Mouse (Mus musculus) forelimb bud, embryonic 11.5 days (tissue): Measurements from ENCODE around the gene Cadm1.
A peak's percentile ranks its signal among the peaks of the same experiment; 100 is the strongest.

Experiments
- DNase-seq: peaks from one replicate; pipeline ENCODE4 v3.0.0-alpha.2; 2012; ENCODE audit warnings: low read depth, low spot score

Gene Cadm1

DNA sequence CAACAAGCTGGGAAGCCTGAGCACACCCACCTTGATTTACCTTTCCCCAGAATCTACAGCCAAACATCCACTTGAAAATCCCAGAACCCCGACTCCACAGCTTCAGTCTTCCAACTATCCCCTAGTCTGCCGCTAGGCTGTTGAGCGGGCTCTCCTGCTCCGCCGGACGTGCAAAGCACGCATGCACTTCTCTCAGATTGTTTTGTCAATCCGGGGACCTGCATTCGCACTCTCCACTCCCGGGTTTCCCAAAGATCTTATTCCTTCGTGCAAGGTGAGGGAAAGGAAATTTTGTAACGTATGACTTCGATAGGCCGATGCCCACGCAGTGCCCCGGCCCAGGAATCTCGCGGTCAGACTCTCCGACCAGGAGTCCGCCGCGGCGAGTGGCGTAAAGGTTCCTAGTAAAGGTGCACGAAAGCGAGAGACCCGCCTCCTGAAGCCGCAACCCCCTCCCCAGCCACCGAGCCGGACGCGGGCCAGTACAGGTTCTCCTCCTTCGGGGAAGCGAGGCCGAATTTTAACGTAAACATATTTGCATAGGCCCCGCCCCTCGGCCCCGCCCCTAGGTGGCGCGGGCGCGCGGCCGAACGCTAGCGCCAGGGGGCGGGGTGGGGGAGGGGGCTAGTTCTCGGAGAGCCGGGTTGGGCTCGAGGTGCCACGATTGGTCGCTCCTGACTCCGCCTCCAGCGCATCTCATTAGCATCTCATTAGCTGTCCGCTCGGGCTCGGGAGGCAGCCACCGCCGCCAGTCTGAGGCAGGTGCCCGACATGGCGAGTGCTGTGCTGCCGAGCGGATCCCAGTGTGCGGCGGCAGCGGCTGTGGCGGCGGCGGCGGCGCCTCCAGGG, at the start of gene Cadm1:
TSS of gene Cadm1 (plus strand) at position 572 of the 849 bp plus-strand sequence.
- peak; percentile 98 for DNase-seq

DNA sequence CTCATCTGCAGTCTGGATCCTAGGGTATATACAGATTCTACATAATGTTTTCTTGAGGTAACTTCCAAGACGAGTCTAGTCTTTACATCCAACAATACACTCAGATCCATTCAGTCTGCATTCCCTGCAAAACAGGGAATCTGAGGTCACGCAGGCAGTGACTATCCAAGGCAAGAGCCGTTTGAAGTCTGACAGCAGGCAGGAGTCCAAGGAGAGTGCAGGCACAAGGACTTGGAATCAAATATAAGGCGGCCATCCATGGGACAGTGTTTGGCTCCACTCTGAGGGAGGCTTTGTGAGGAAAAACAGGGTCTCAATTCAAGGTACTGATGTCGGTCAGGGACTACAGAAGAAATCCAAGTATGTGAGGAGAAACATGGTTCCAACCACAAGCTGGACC, 45.5 kb upstream of the Cadm1 start:
- no peak for DNase-seq

DNA sequence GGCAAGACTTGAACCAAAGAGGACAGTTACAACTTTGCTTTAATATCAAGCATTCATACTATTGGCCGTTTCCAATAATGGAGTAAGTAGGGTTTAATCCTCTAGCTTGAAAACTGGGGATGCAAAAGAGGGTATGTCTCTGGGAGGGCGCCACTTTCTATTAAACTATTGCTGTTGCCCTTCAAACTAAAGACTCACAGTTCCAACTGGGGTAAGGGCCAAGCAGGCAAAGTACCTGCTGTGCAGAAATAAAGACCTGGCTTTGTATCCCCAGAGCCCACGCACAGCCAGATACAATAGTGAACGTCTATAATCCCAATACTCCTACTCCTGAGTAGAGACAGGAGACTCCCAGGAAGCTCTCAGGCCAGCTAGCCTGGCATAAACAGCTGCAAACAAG, 44.8 kb upstream of the Cadm1 start:
- DNase-seq = no peak

DNA sequence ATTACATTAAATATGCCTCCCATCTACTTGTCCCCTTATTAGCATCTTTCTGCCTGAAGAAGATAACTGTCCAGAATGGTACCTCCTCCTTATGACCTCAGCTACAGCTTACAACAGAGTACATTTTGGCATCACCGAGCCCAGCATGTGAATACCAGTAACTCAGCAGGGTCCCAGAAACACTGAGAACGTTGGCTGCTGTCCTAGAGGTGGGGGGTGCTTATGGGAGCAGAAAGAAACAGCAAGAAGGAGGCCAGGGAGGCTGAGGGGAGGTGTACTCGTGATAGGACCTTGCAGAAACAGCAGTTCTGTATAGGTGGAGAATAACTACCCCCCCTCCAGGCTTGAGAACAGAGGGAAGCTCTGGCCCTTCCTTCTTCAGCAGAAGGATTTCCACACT, 30.2 kb upstream of the Cadm1 start:
- DNase-seq = no peak

DNA sequence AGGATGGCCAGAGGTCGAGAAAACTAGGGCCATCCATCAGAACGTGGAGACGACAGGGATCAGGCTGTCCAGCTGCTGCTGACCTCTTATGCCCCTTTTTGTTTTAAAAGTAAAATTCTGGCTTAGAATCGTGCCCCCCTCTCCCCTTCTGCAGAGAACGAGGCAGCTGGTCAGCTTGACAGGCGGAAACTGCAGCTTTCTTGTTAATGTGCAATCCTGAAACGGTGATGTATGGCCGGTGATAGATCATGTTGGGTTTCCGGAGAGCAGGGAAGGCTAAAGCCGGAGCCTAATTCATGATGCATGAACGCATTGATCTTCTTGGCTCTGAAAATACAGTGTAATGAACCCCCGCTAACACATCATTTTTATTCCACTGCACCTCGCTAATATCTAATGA, 24.0 kb upstream of the Cadm1 start:
- no peak for DNase-seq

DNA sequence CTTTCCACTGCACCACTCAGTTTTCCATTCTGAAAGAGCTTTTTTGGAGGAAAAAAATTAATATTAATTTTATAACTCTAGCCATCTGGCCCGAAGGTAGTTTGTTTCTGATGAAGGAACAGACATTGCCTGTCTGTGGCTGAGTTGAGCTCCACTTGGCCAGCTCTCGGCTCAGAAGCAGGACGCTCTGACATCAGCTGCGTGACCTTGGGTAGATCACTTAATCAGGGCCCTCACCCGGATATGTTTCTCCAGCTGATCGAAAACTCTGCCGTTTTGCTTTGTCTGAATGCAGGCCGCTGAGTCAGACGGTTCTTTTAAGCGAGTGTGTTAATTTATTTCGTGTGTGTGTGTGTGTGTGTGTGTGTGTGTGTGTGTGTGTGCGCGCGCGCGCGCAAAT, 23.1 kb upstream of the Cadm1 start:
- no peak for DNase-seq

DNA sequence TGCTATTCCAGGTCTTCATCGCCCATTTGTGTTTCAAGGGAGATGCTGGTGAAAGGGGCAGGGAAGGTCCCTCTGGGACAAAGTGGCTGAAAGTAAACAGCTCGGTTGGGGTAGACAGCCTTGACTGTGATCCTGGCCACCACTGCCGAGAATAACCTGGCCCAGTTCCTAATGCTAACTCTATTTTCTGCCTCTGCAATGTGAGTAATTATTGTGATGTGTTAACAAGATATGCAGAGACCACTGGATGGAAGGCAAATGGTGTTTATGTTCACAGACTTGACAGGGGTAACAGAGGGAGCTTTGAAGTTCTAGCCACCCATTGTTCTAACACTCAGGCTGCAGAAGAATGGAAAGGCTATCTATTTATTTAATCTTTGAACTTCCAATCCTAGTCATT, 21.9 kb upstream of the Cadm1 start:
- no peak for DNase-seq

DNA sequence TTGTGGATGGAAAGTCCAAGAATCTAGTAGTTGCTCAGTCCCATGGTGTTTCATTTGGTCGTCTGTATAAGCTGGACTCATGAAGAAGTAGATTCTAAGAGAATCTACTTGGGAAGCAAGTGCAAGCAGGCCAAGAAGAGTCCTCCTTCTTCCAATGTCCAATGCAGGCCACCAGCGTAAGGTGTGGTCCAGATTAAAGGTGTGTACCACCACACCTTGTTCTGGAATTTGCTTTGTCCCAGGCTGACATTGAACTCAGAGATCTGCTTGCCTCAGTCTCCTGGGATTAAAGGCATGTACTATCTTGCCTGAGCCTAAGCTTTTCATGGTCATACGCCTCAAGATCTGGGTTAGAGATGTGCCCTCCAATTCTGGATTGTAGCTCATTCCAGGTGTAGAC, 17.5 kb upstream of the Cadm1 start:
- no peak for DNase-seq

DNA sequence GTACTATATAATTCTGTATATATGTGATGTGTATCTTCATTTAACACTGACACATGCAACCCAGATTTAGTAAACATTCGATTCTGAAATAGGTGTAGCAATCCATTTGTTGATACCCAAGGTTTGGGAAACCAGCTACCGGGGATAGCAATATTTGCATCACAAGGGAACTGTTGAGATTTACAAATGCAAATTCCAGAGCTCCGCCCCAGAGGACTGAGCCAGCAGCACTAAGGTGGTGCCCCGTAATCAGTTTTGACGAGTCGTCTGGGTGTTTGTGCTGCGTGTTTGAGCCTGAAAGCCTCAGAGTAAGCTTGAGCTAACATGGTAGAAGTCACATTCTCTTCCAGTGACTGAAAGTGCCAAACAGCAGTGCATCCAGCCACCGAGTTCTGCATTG, 15.7 kb upstream of the Cadm1 start:
- DNase-seq = no peak

DNA sequence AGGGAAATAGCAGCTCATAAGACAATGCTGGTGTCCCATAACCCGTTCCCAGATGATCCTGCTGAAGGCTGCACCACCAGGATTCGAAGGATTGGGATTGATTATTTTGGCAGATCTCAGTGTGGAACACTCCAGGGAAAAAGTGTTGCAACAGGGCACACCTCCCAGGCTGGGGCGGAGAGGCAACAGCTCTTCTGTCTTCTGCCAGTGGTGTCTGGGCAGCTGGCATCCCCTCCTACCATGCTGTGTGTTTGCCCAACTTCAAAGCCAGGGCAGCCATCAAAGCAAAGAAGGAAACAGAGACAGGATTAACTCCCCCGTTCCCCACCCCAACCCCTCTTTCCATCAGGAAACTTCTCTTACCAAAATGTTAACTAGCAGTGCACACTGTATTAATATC, 13.7 kb upstream of the Cadm1 start:
- no peak for DNase-seq

DNA sequence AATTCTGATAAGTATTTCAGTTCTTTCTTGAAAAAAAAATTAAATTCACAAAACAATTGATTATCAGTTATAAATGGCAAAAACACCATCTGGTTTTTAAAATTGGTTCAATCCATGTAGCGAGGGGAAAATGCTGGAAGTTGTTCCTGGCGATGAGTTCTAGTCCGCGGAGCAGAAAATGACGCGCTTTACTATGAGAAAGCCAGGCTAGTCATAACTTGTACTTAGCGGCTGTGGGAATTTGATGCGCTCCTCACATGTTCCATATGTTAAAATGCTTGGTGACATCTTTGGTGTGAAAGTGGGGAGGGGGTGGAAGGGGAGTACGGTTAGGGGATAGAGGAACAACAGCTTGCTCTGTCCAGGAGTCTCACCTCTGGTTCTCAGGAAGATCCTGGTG, 2.7 kb upstream of the Cadm1 start:
- no peak for DNase-seq

DNA sequence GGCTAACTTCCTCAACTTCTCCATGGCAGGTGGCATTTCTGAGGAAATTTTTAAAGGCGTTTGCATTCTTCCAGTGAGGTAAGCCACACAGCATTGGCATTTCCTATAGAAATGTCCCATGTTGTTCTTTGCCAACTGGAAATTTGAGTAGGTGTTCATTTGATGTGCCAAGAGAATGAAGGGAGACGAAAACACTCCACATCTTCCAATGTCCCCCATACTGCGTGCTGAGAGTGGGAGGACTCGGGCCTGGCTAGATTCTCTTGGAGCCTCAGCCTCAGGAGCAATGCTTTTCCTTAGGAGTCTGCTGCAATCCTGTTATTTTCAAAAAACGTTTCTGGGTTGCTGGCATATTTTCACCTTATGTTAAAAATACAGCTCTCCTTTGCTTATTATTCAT, 2.2 kb upstream of the Cadm1 start:
- DNase-seq = no peak

DNA sequence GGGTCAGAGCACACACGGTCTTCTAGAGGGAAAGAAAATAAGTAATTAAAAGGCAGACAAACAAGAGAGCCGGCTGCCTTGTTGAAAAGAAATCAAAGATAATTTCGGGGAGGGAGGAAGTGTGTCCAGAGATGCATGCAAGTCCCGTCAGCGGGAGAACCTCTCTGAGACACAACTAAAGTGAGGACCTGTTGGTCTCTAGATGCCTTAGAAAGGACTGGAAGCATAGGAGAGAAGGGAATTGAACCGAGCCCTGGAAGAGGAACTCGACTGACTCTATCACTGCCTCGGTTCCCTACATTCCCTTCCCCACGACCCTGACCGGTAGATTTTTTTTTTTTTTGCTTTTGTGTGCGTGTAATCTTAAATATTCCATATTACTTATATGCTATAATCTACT, 791 bp upstream of the Cadm1 start:
- DNase-seq = no peak

DNA sequence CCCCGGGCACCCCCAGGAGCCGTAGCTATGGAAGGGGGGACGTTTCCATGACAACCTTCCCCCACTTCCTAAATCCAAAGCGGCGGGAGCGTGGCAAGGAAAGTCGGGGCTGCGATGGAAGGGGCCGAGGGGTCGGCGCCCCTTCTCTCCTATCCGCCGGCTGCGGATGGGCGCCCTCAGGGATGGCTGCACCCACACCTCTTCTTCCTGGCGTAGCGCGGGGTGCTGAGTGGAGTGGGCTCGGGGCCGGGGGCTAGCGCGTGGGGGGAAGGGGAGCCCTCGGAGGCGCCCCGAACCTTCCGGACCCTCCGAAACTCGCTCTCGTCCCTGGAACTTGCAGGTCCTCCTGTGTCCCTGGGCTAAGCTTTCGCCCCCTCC, 560 bp downstream of the Cadm1 start:
- DNase-seq = no peak

DNA sequence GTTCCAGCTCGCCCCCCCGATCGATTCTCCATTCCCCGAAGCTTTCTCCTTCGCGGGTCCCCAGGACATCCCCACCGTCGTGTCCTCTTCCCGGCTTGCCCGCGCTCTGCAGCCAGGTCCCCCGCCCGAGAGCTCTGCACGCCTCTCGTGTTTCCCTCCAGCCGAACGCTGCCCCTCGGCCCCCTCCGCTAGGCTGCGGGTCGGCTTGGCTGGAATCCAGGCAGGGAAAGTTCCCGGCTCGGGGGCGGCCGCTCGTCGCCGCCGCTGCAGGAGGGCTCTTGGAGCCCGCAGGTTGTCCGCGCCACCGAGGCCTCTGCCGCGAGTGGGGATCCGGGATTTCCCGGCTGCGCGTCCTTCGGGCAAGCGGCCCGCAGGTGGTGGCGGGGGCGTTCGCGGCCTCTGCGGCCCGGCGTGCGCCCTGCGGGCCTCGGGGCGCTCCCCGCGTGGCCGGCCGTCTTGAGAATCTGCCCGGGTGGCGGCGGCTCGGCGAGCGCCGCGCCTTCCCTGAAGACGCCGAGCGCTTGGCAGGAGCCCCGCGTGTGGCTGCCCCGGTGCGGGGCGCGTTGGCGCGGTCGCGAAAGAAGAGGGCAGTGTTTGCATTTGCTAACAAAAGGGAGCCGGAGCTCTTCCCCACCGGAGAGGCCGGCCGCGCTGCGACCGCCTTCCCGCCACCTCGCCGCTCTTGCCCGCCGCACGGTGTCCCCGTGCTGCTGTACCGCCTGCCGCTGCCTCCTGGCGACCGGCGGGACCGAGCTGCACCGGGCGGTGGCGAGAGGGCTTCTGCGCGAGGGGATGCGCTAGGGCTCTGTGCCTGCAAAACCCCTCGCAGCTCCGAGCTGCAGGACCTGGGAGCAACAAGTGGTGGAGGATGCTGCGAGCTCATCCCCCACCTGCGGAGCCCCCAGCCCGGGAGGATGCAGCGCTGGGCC, 1.2 kb downstream of the Cadm1 start:
- DNase-seq = no peak

DNA sequence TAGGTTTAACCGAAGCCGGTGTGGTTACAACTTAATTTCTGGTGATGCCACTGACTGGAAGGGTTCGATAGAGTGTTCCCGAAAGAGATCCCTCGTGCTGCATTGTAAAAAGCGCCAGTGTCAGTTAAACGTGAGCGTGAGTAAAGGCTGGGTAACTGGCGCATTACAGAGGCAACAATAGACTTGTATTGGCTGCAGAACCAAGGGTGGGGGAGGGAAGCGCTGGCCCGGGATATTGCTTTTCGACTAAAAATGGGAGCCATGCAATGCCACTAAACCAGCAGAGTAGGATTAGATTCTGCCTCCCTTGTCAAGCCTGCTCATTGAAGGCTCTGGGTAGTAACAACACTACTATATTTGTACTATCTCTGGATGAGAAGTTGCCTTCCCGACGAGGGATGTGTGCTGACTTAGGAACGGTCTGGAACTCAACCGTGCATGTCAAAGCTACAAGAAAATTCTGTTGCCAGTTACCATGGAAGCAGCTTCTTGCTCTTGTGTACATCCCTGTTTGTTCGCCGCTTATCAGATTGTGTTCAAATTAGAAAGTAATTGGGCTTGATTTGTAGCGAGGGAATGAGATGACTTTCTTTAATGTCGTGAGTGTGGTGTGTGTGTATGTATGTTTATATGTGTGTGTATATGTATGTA, 2.4 kb downstream of the Cadm1 start:
- DNase-seq = no peak

DNA sequence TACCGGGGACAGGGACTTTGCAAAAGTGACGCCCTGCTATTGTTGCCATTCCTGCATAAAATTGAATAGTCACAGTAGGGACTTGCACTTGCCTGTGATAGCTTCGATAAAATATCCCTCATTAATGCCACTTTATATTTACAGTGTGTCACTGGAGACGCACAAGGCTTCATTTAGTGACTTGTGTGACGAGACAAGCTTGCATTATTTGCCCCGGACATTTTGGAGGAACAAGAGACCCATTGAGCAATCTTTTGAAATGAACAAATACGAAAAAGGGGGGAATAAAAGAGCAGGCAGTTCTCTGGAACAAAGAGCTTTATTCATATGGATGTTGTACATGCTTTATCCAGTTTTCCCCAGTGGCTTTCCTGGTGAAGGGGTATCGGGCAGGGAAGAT, 3.5 kb downstream of the Cadm1 start:
- DNase-seq = no peak

DNA sequence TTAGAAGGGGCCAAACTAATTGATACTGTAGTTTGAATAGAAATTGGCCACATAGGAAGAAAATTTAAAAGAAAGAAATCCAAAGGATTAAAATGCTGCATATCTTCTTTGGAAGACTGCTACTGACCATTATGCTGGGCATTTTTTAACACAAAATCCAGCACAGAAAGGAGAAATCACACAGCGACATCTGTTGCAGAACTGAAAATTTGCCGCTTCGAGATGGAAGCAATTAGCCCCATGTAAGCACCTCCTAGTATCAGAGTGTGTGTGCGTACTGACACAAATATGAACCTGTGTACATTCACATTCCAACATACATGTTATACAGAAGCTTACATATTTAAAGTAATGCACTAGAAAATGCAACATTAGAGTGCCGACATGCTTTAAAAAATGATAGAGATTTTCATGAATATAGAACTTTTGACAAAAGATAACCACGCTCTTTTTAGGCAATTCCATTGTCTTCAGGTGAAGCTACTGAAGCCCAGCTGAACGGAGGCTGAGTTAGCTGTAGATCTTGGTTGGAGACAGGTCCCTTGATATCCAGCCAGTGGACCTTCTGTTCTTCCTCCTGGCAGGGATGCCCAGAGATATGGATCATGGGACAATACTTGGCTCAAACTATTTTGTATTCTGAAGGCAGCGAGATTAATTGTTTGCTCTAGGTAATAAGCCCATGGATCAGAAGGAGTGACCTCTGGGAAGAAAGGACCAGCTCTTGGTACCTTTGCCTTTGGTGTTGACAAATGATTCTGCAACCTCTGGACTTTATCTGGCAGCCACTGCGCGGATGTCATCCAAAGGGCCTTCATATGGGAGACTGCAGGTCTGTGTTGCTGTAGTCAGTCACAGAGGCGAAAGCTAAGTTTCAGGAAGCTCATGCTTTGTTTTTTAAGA, 4.9 kb downstream of the Cadm1 start:
- no peak for DNase-seq

DNA sequence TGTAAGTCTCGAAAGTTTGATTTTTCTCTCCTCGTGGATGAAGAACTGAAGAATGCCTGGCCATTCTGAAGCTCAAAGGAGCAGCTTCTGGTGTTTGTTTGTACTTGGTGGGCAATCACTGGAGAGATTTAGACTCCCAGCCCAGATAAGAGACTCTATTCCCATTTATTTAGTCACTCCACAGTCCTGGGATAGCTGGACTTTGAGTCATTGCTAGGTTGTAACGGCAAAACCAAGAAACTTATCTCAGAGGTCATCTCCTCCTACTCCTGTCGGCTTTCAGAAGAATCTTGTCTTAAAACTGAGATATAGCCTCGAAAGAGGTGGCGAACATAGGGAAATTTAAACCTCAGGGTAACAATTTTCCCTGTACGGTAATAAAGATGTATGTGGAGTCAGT, 15.3 kb downstream of the Cadm1 start:
- DNase-seq = no peak

DNA sequence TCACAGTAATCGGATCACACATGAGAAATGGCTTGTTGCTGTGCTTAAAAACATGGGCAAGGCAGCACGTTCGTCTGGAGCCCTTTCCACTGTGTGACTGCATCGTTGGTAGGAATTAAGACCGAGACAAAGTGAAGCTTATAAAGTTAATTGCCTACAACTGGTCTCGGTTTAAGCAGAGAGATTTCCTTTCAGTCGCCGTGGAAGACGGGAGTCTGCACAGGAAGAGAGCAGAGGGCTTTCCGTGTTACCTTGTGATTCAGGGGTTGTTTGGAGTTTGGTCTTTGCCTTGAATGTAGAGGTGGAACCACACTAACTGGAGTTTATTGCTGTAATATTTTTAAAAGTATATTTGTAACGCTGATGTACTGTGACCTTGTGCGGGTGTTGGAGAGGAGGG, 15.7 kb downstream of the Cadm1 start:
- no peak for DNase-seq

DNA sequence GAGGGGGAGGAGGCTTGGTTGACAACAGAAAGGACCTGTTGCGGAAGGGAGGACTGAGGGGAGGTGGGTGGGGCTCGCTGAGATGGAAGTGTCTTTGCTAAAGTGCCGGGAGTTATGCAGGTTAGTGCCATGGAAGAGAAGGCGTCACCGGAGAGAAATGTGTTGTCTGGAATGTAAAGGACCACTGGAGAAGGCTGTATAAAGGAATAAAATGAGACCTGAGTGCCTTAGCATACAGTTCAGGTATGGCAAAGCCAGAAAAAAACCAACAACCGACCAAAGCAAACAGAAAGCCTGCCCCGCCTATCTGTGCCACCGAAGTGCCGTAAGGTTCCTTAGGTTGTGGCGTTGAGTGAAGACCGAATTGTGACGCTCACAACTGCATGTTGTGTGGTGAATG, 18.4 kb downstream of the Cadm1 start:
- DNase-seq = no peak
